Comparison of ENCODE assay signal across 15 mouse cellular contexts in the genomic region with DNA sequence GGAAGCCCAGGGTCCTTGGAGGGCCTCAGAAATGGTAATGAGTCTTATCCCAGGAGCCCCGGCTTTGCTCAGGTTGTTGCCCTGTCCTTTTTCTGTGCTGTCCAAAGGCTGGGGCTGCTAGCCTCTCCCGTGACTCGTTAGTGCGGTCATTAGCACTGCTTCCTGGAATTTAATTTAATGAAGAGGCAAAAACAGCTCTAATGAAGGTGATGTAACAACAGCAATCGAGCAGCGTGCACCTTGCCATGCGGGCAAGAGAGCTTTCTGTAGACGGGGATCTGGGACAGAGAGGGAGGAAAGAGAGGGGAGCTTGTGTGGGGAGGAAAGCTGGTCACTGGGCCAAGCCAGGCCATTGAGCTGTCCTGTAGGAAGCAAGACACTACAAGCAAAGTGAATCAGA. TPM values are rescaled to one million over a fixed set of nuclear protein-coding genes. Genes with fewer than 3 reads are reported as not detected.
A peak's percentile ranks its signal among the peaks of the same experiment; 100 is the strongest.
DNase-seq lines count a peak whose midpoint lies in the region; ATAC-seq lines count a peak whose summit lies in the region.
"Had no signal": no experiment of that assay in that cellular context is flagged by ENCODE, and none has a peak within 500 bp of the region (broad histone marks: within the 10 kb centered on the region; RNA-seq: fewer than 3 reads in every experiment).

No protein-coding gene starts in this region.

- no peak overlapping the region for H3K4me3 ChIP-seq in forebrain, embryonic 11.5 days (ENCODE audit: low read depth, low read length)
- H3K4me3 ChIP-seq in forebrain, embryonic 16.5 days (replicated peaks; ENCODE audit: low read length): no peak overlapping the region
- no peak overlapping the region for H3K4me3 ChIP-seq in kidney, embryonic 14.5 days (ENCODE audit: low read length)
- no peak overlapping the region for H3K4me3 ChIP-seq in limb, embryonic 10.5 days
- H3K4me3 ChIP-seq: hindbrain, embryonic 15.5 days; limb, embryonic 13.5 days; liver, embryonic 15.5 days had no signal

- ATAC-seq in forebrain, embryonic 11.5 days (replicated peaks; ENCODE audit: low FRiP score): no peak
- no peak for ATAC-seq in forebrain, embryonic 16.5 days
- no peak for ATAC-seq in kidney, embryonic 14.5 days (ENCODE audit: low FRiP score, low TSS enrichment)
- ATAC-seq: Patski had no signal

- H3K36me3 ChIP-seq in forebrain, embryonic 11.5 days (ENCODE audit: control insufficient read depth, insufficient read depth, low read length): no peaks in the 10 kb centered on the region
- H3K36me3 ChIP-seq in forebrain, embryonic 16.5 days (ENCODE audit: control insufficient read depth, insufficient read depth): no peaks in the 10 kb centered on the region
- no peaks in the 10 kb centered on the region for H3K36me3 ChIP-seq in kidney, embryonic 14.5 days (ENCODE audit: control insufficient read depth, insufficient read depth, low read length)
- H3K36me3 ChIP-seq in limb, embryonic 10.5 days: no peaks in the 10 kb centered on the region
- H3K36me3 ChIP-seq: hindbrain, embryonic 15.5 days; limb, embryonic 13.5 days; liver, embryonic 15.5 days had no signal

- H3K9me3 ChIP-seq in forebrain, embryonic 11.5 days (ENCODE audit: control insufficient read depth, low read length): no peaks in the 10 kb centered on the region
- H3K9me3 ChIP-seq in forebrain, embryonic 16.5 days (ENCODE audit: control insufficient read depth, low read length): no peaks in the 10 kb centered on the region
- H3K9me3 ChIP-seq in kidney, embryonic 14.5 days (ENCODE audit: control insufficient read depth, low read length): no peaks in the 10 kb centered on the region
- no peaks in the 10 kb centered on the region for H3K9me3 ChIP-seq in limb, embryonic 10.5 days (replicated peaks)
- H3K9me3 ChIP-seq: hindbrain, embryonic 15.5 days; limb, embryonic 13.5 days; liver, embryonic 15.5 days had no signal

- H3K9ac ChIP-seq in forebrain, embryonic 11.5 days (ENCODE audit: low read length): peak overlapping the region; percentile 32; the same call in 1 of the 2 replicates
- H3K9ac ChIP-seq in forebrain, embryonic 16.5 days (replicated peaks; ENCODE audit: low read depth, low read length): no peak overlapping the region
- H3K9ac ChIP-seq in kidney, embryonic 14.5 days (ENCODE audit: low read depth, low read length): no peak overlapping the region
- H3K9ac ChIP-seq: hindbrain, embryonic 15.5 days; limb, embryonic 13.5 days; liver, embryonic 15.5 days had no signal

- H3K27ac ChIP-seq in forebrain, embryonic 11.5 days (ENCODE audit: low read depth, low read length): peak overlapping the region; percentile 62
- H3K27ac ChIP-seq in forebrain, embryonic 16.5 days (ENCODE audit: low read length): no peak overlapping the region
- no peak overlapping the region for H3K27ac ChIP-seq in kidney, embryonic 14.5 days (ENCODE audit: low read depth, low read length)
- peak overlapping the region; percentile 50 for H3K27ac ChIP-seq in limb, embryonic 10.5 days
- H3K27ac ChIP-seq: hindbrain, embryonic 15.5 days; limb, embryonic 13.5 days; liver, embryonic 15.5 days had no signal

- WGBS in forebrain, embryonic 11.5 days: 19% methylated on average over 8 of the region's 8 CpGs
- 17% methylated on average over 8 of the region's 8 CpGs for WGBS in forebrain, embryonic 16.5 days
- WGBS in kidney, embryonic 14.5 days: 36% methylated on average over 8 of the region's 8 CpGs
- 40% methylated on average over 8 of the region's 8 CpGs for WGBS in limb, embryonic 10.5 days

- peaks cover 27% of the 10 kb centered on the region for H3K4me1 ChIP-seq in forebrain, embryonic 11.5 days (replicated peaks; ENCODE audit: control insufficient read depth, insufficient read depth, low read length)
- peaks cover 21% of the 10 kb centered on the region for H3K4me1 ChIP-seq in forebrain, embryonic 16.5 days (replicated peaks; ENCODE audit: control insufficient read depth, insufficient read depth, low read length)
- peaks cover 13% of the 10 kb centered on the region for H3K4me1 ChIP-seq in kidney, embryonic 14.5 days (ENCODE audit: control insufficient read depth, insufficient read depth, low read length)
- H3K4me1 ChIP-seq in limb, embryonic 10.5 days: peaks cover 51% of the 10 kb centered on the region

- DNase-seq in forebrain, embryonic 11.5 days (ENCODE audit: low spot score): no peak
- peak; percentile 45 for DNase-seq in kidney, adult 9 months
- peak; percentile 68 for DNase-seq in MN1 (ENCODE audit: low spot score)
- DNase-seq in limb, embryonic 10.5 days (ENCODE audit: low spot score): no peak
- no peak for DNase-seq in frontal cortex, postnatal 14 days (ENCODE audit: low spot score in 2 of 2)
- no peak for DNase-seq in cerebellum, postnatal 25 days
- DNase-seq: cerebellum, adult 11-12 months; lung, postnatal 10 days; thymus, postnatal 4 days had no signal

- no peaks in the 10 kb centered on the region for H3K27me3 ChIP-seq in forebrain, embryonic 11.5 days (ENCODE audit: control insufficient read depth, insufficient read depth, low read length)
- H3K27me3 ChIP-seq in forebrain, embryonic 16.5 days (replicated peaks; ENCODE audit: control insufficient read depth, insufficient read depth, low read length): no peaks in the 10 kb centered on the region
- H3K27me3 ChIP-seq in kidney, embryonic 14.5 days (ENCODE audit: control insufficient read depth, insufficient read depth, low read length): no peaks in the 10 kb centered on the region
- H3K27me3 ChIP-seq in limb, embryonic 10.5 days (ENCODE audit: low read depth, poor library complexity, severe bottlenecking): no peaks in the 10 kb centered on the region
- H3K27me3 ChIP-seq: hindbrain, embryonic 15.5 days; limb, embryonic 13.5 days; Patski had no signal

- no peak overlapping the region for H3K4me2 ChIP-seq in forebrain, embryonic 11.5 days (ENCODE audit: low read depth, low read length, severe bottlenecking)
- no peak overlapping the region for H3K4me2 ChIP-seq in forebrain, embryonic 16.5 days (ENCODE audit: low read length)
- H3K4me2 ChIP-seq in kidney, embryonic 14.5 days (replicated peaks; ENCODE audit: low read depth, low read length): no peak overlapping the region
- H3K4me2 ChIP-seq: hindbrain, embryonic 15.5 days; limb, embryonic 13.5 days; liver, embryonic 15.5 days had no signal

RNA-seq across cellular contexts. Expression of gene Gnai2, which starts 6.5 kb away (rescaled TPM):
- polyA plus RNA-seq in forebrain, embryonic 11.5 days (2014; fragmentation: Nextera tagmentation; extraction: Ambion mirVana): 527 and 580 TPM in 2 replicates
- 299 and 316 TPM in 2 replicates for polyA plus RNA-seq in forebrain, embryonic 16.5 days (2015; fragmentation: Nextera tagmentation; extraction: Ambion mirVana)
- polyA plus RNA-seq in kidney, embryonic 14.5 days (2014; fragmentation: Nextera tagmentation; extraction: Ambion mirVana): 386 and 445 TPM in 2 replicates
- 355 and 403 TPM in 2 replicates for polyA plus RNA-seq in limb, embryonic 10.5 days (2016; fragmentation: Nextera tagmentation; extraction: Ambion mirVana)

RNA-seq across cellular contexts. Expression of gene Slc38a3, which starts 27.7 kb away (rescaled TPM):
- polyA plus RNA-seq in forebrain, embryonic 11.5 days (2014; fragmentation: Nextera tagmentation; extraction: Ambion mirVana): 6.7 TPM in 2 replicates
- polyA plus RNA-seq in forebrain, embryonic 16.5 days (2015; fragmentation: Nextera tagmentation; extraction: Ambion mirVana): 30.4 and 32.6 TPM in 2 replicates
- 4.8 and 6.5 TPM in 2 replicates for polyA plus RNA-seq in kidney, embryonic 14.5 days (2014; fragmentation: Nextera tagmentation; extraction: Ambion mirVana)
- 3.9 and 4.3 TPM in 2 replicates for polyA plus RNA-seq in limb, embryonic 10.5 days (2016; fragmentation: Nextera tagmentation; extraction: Ambion mirVana)

RNA-seq across cellular contexts. Expression of gene Sema3b, which starts 32.6 kb away (rescaled TPM):
- 1.7 TPM in 2 replicates for polyA plus RNA-seq in forebrain, embryonic 11.5 days (2014; fragmentation: Nextera tagmentation; extraction: Ambion mirVana)
- polyA plus RNA-seq in forebrain, embryonic 16.5 days (2015; fragmentation: Nextera tagmentation; extraction: Ambion mirVana): 2.3 and 3.0 TPM in 2 replicates
- polyA plus RNA-seq in kidney, embryonic 14.5 days (2014; fragmentation: Nextera tagmentation; extraction: Ambion mirVana): 6.4 and 9.5 TPM in 2 replicates
- polyA plus RNA-seq in limb, embryonic 10.5 days (2016; fragmentation: Nextera tagmentation; extraction: Ambion mirVana): 2.2 and 3.6 TPM in 2 replicates

RNA-seq across cellular contexts. Expression of gene Gnat1, which starts 37.8 kb away (rescaled TPM):
- polyA plus RNA-seq in forebrain, embryonic 11.5 days (2014; fragmentation: Nextera tagmentation; extraction: Ambion mirVana): 1.6 and 2.6 TPM in 2 replicates
- 1.2 and 1.4 TPM in 2 replicates for polyA plus RNA-seq in forebrain, embryonic 16.5 days (2015; fragmentation: Nextera tagmentation; extraction: Ambion mirVana)
- 4.7 and 5.3 TPM in 2 replicates for polyA plus RNA-seq in kidney, embryonic 14.5 days (2014; fragmentation: Nextera tagmentation; extraction: Ambion mirVana)
- 2.6 and 3.3 TPM in 2 replicates for polyA plus RNA-seq in limb, embryonic 10.5 days (2016; fragmentation: Nextera tagmentation; extraction: Ambion mirVana)

RNA-seq across cellular contexts. Expression of gene Ifrd2, which starts 54.2 kb away (rescaled TPM):
- polyA plus RNA-seq in forebrain, embryonic 11.5 days (2014; fragmentation: Nextera tagmentation; extraction: Ambion mirVana): 35.0 and 37.2 TPM in 2 replicates
- polyA plus RNA-seq in forebrain, embryonic 16.5 days (2015; fragmentation: Nextera tagmentation; extraction: Ambion mirVana): 14.4 and 16.8 TPM in 2 replicates
- 59.1 and 61.4 TPM in 2 replicates for polyA plus RNA-seq in kidney, embryonic 14.5 days (2014; fragmentation: Nextera tagmentation; extraction: Ambion mirVana)
- 55.0 and 69.4 TPM in 2 replicates for polyA plus RNA-seq in limb, embryonic 10.5 days (2016; fragmentation: Nextera tagmentation; extraction: Ambion mirVana)

Comparison
In these comparisons a context has a peak if more than half of its experiments do, and no peak if none do; other contexts are left out.
1. H3K27ac ChIP-seq: peak in forebrain, embryonic 11.5 days (single experiment) and limb, embryonic 10.5 days (single experiment); none in forebrain, embryonic 16.5 days (single experiment) and kidney, embryonic 14.5 days (single experiment).
2. DNase-seq: peak in kidney, adult 9 months (single experiment) and MN1 (single experiment); none in forebrain, embryonic 11.5 days (single experiment), limb, embryonic 10.5 days (single experiment), frontal cortex, postnatal 14 days (0 of 2) and cerebellum, postnatal 25 days (0 of 2).